Mouse (Mus musculus): ENCODE data around the gene Plscr2.

GRCm38 (mm10) chr9:92272650-92273049 is 2.8 kb upstream of the Plscr2 start:
- no peak for TF ChIP-seq POLR2A (IDR thresholded peaks at IDR 0.05; ENCODE audit: control insufficient read depth, extremely low read depth, insufficient read depth, low read length, poor library complexity)
- no peak for TF ChIP-seq CTCF (IDR thresholded peaks at IDR 0.05; ENCODE audit: borderline replicate concordance, control insufficient read depth, extremely low read depth, insufficient read depth, low read length, poor library complexity)

Measured in thymus, adult 2 months (tissue).